Mouse (Mus musculus): ENCODE measurements around the gene Mmp7.

- no peak for TF ChIP-seq CTCF (IDR thresholded peaks at IDR 0.05)
- TF ChIP-seq EP300 (IDR thresholded peaks at IDR 0.05): no peak
These were observed 41.3 kb upstream of the Mmp7 start for GRCm38 (mm10) chr9:7650397-7651180.

Measured in lung, postnatal 0 days (tissue).